Mouse (Mus musculus): ENCODE measurements at regions not wholly inside any gene's neighbourhood (a gene's known extent, or its start where the extent isn't known, plus 50 kb on each side); places are given as distances from the start of the nearest gene placed in this dataset.

DNA sequence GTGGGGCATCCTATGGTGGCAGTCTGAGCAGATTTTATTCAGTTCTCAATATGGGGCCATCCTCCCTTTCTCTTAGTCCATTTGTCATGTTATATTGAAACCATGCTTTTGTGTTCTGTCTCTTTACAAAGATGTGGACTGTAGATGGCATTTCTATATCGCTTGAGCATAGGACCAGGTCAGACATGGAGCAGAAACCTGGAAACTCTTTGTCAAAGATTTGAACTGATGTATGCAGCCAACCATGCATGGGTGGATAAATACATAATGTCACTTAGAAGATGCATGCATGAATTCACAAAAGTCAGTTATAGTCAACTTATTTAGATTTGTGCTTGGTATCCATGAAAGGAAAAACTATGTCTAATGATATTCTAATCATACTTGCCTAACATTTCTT is 1587.5 kb downstream of the Cdh11 start:
- TF ChIP-seq CTCF (IDR thresholded peaks at IDR 0.05; ENCODE audit: low read depth) (no peak), EP300 (optimal IDR thresholded peaks at IDR 0.05) (no peak)
